Mouse (Mus musculus) T-helper 17 cell (primary cell): Measurements from ENCODE around the gene Unc5c.

ENCODE experiments used
- in situ Hi-C, 2 experiments: fragments of 300-600 bp; cut with MboI, MseI; formaldehyde crosslinking; loops; 1 replicate in 1 of 2; 2 replicates in 1 of 2; pipeline ENCODE4 v1.15.1; 2025; ENCODE audit warnings: high pct_unique_total_duplicates in 2 of 2

The Unc5c gene

GRCm38 (mm10) chr3:141811348-141811747, 346.3 kb downstream of the Unc5c start:
- in situ Hi-C loops = no loop called here

- in situ Hi-C loops = no loop called here
Observed at GRCm38 (mm10) chr3:141814776-141815175, 349.8 kb downstream of the Unc5c start.

- in situ Hi-C loops = no loop called here
Observed at GRCm38 (mm10) chr3:141818615-141819312, 353.7 kb downstream of the Unc5c start.

GRCm38 (mm10) chr3:141819331-141819941, 354.4 kb downstream of the Unc5c start:
- in situ Hi-C loops = no loop called here

GRCm38 (mm10) chr3:141828301-141828700, 363.3 kb downstream of the Unc5c start:
- in situ Hi-C loops = no loop called here

GRCm38 (mm10) chr3:141831135-141831534, 366.1 kb downstream of the Unc5c start:
- in situ Hi-C loops = no loop called here

GRCm38 (mm10) chr3:141838864-141839263, 373.8 kb downstream of the Unc5c start:
- in situ Hi-C loops = no loop called here

GRCm38 (mm10) chr3:141849206-141849605, 384.2 kb downstream of the Unc5c start:
- in situ Hi-C loops = no loop called here

GRCm38 (mm10) chr3:141850141-141850540, 385.1 kb downstream of the Unc5c start:
- in situ Hi-C loops = loop anchor here in 1 of 2 experiments (25.0 kb wide), 1 partner anchor 612 kb away; no protein-coding TSS in a partner anchor

- in situ Hi-C loops = loop anchor here in 1 of 2 experiments (25.0 kb wide), 1 partner anchor 608 kb away; no protein-coding TSS in a partner anchor
Observed at GRCm38 (mm10) chr3:141854339-141854738, 389.3 kb downstream of the Unc5c start.

GRCm38 (mm10) chr3:141857123-141857522, 392.1 kb downstream of the Unc5c start:
- in situ Hi-C loops = loop anchor here in 1 of 2 experiments (25.0 kb wide), 1 partner anchor 605 kb away; no protein-coding TSS in a partner anchor

- in situ Hi-C loops = loop anchor here in 1 of 2 experiments (25.0 kb wide), 1 partner anchor 599 kb away; no protein-coding TSS in a partner anchor
Observed at GRCm38 (mm10) chr3:141862816-141863461, 397.9 kb downstream of the Unc5c start.

GRCm38 (mm10) chr3:141871805-141872204, 406.8 kb downstream of the Unc5c start:
- in situ Hi-C loops = loop anchor here in 1 of 2 experiments (5.0 to 25.0 kb wide), 2 partner anchors 405 to 590 kb away; no protein-coding TSS in a partner anchor

GRCm38 (mm10) chr3:141872337-141873042, 407.5 kb downstream of the Unc5c start:
- in situ Hi-C loops = loop anchor here in 1 of 2 experiments (5.0 to 25.0 kb wide), 2 partner anchors 405 to 590 kb away; no protein-coding TSS in a partner anchor

- in situ Hi-C loops = loop anchor here in 1 of 2 experiments (25.0 kb wide), 1 partner anchor 580 kb away; no protein-coding TSS in a partner anchor
Observed at GRCm38 (mm10) chr3:141882496-141882895, 417.5 kb downstream of the Unc5c start.

- in situ Hi-C loops = loop anchor here in 1 of 2 experiments (25.0 kb wide), 1 partner anchor 578 kb away; no protein-coding TSS in a partner anchor
Observed at GRCm38 (mm10) chr3:141884190-141884589, 419.2 kb downstream of the Unc5c start.
